Comparison of ENCODE assay signal across 9 mouse cellular contexts in genomic region chr1:53890380-53890779, GRCm38 (mm10).
DNase-seq lines count a peak whose midpoint lies in the region; ATAC-seq and TF ChIP-seq lines count a peak whose summit lies in the region.
"Had no signal": no experiment of that assay in that cellular context is flagged by ENCODE, and none has a peak within 500 bp of the region (broad histone marks: within the 10 kb centered on the region; RNA-seq: fewer than 3 reads in every experiment).

No protein-coding gene starts in this region.

- TF ChIP-seq CTCF in heart, adult 2 months (IDR thresholded peaks at IDR 0.05): peak; percentile 82

- no peaks in the 10 kb centered on the region; the same call in 1 of the 2 replicates for H3K36me3 ChIP-seq in heart, adult 2 months (ENCODE audit: control insufficient read depth, insufficient read depth, low read length)
- H3K36me3 ChIP-seq in midbrain, embryonic 14.5 days (ENCODE audit: control insufficient read depth, insufficient read depth, low read length): no peaks in the 10 kb centered on the region
- H3K36me3 ChIP-seq in midbrain, embryonic 11.5 days (ENCODE audit: control insufficient read depth, insufficient read depth, low read length): no peaks in the 10 kb centered on the region
- H3K36me3 ChIP-seq: midbrain, embryonic 12.5 days had no signal

- no peak for ATAC-seq in midbrain, embryonic 14.5 days (ENCODE audit: low FRiP score, low TSS enrichment)
- ATAC-seq in midbrain, embryonic 11.5 days (ENCODE audit: low FRiP score): no peak
- peak; percentile 59 for ATAC-seq in activated CD4-positive, CD25-positive, alpha-beta regulatory T cell, adult 4 months

- no peak overlapping the region for H3K4me3 ChIP-seq in heart, adult 2 months
- H3K4me3 ChIP-seq in midbrain, embryonic 14.5 days (replicated peaks; ENCODE audit: low read depth, low read length): no peak overlapping the region
- H3K4me3 ChIP-seq in midbrain, embryonic 11.5 days (ENCODE audit: low read depth, low read length): no peak overlapping the region
- H3K4me3 ChIP-seq: midbrain, embryonic 12.5 days had no signal

- no peaks in the 10 kb centered on the region for H3K9me3 ChIP-seq in midbrain, embryonic 14.5 days (ENCODE audit: control insufficient read depth, low read length)
- no peaks in the 10 kb centered on the region for H3K9me3 ChIP-seq in midbrain, embryonic 11.5 days (ENCODE audit: control insufficient read depth, low read length)
- H3K9me3 ChIP-seq: midbrain, embryonic 12.5 days had no signal

- WGBS in heart, adult 2 months: 39% methylated on average over 3 of the region's 3 CpGs
- WGBS in midbrain, embryonic 14.5 days: 46% methylated on average over 3 of the region's 3 CpGs
- 54% methylated on average over 3 of the region's 3 CpGs for WGBS in midbrain, embryonic 11.5 days

- H3K27me3 ChIP-seq in heart, adult 2 months (ENCODE audit: control insufficient read depth, insufficient read depth, low read length): no peaks in the 10 kb centered on the region
- H3K27me3 ChIP-seq in midbrain, embryonic 14.5 days (ENCODE audit: control insufficient read depth, insufficient read depth, low read length): no peaks in the 10 kb centered on the region
- H3K27me3 ChIP-seq in midbrain, embryonic 11.5 days (ENCODE audit: control insufficient read depth, insufficient read depth, low read length): no peaks in the 10 kb centered on the region
- H3K27me3 ChIP-seq: midbrain, embryonic 12.5 days had no signal

- H3K79me2 ChIP-seq in heart, adult 2 months (replicated peaks; ENCODE audit: control insufficient read depth, insufficient read depth, low read length): no peaks in the 10 kb centered on the region

- H3K4me1 ChIP-seq in heart, adult 2 months (ENCODE audit: control insufficient read depth, insufficient read depth, low read length): no peaks in the 10 kb centered on the region
- H3K4me1 ChIP-seq in midbrain, embryonic 14.5 days (ENCODE audit: control insufficient read depth, insufficient read depth, low read length): no peaks in the 10 kb centered on the region
- no peaks in the 10 kb centered on the region for H3K4me1 ChIP-seq in midbrain, embryonic 11.5 days (ENCODE audit: control insufficient read depth, insufficient read depth, low read length)
- H3K4me1 ChIP-seq: midbrain, embryonic 12.5 days had no signal

- no peak for TF ChIP-seq POLR2A in heart, adult 2 months (IDR thresholded peaks at IDR 0.05; ENCODE audit: insufficient read depth, low read depth, low read length)

- intact Hi-C loops in heart, adult 2 months (cut with DNase I): loop anchor here (2.0 to 5.0 kb wide), 2 partner anchors 123 to 174 kb away; no protein-coding TSS in a partner anchor
- intact Hi-C loops in heart, postnatal 36 days (cut with DNase I): no loop called here

- TF ChIP-seq EP300 in heart, adult 2 months (IDR thresholded peaks at IDR 0.05; ENCODE audit: insufficient read depth, low read depth, low read length): no peak

- H3K4me2 ChIP-seq in midbrain, embryonic 14.5 days (ENCODE audit: low read length): no peak overlapping the region
- no peak overlapping the region for H3K4me2 ChIP-seq in midbrain, embryonic 11.5 days
- H3K4me2 ChIP-seq: midbrain, embryonic 12.5 days had no signal

- H3K27ac ChIP-seq in heart, adult 2 months: no peak overlapping the region
- H3K27ac ChIP-seq in midbrain, embryonic 14.5 days (replicated peaks; ENCODE audit: low read depth, low read length): no peak overlapping the region
- H3K27ac ChIP-seq in midbrain, embryonic 11.5 days (ENCODE audit: low read depth, low read length): no peak overlapping the region
- H3K27ac ChIP-seq: midbrain, embryonic 12.5 days had no signal

- DNase-seq in heart, adult 2 months: no peak
- no peak for DNase-seq in heart, postnatal 36 days
- peak; percentile 35 for DNase-seq in midbrain, embryonic 14.5 days
- no peak for DNase-seq in midbrain, embryonic 11.5 days (ENCODE audit: low spot score, missing footprints)
- DNase-seq in naive thymus-derived CD4-positive, alpha-beta T cell, adult 2 months (ENCODE audit: low read depth): peak; percentile 69
- no peak for DNase-seq in adrenal gland, adult 8-10 months
- DNase-seq in spleen, adult 12 weeks (ENCODE audit: low spot score): no peak

- H3K9ac ChIP-seq in heart, adult 2 months (ENCODE audit: low read depth, low read length): no peak overlapping the region
- H3K9ac ChIP-seq in midbrain, embryonic 14.5 days (replicated peaks; ENCODE audit: low read length): no peak overlapping the region
- H3K9ac ChIP-seq in midbrain, embryonic 11.5 days (ENCODE audit: low read length): no peak overlapping the region
- H3K9ac ChIP-seq: midbrain, embryonic 12.5 days had no signal

Comparison
In these comparisons a context has a peak if more than half of its experiments do, and no peak if none do; other contexts are left out.
1. DNase-seq: peak in midbrain, embryonic 14.5 days (single experiment) and naive thymus-derived CD4-positive, alpha-beta T cell, adult 2 months (single experiment); none in heart, adult 2 months (0 of 2), heart, postnatal 36 days (0 of 2), midbrain, embryonic 11.5 days (single experiment), adrenal gland, adult 8-10 months (single experiment) and spleen, adult 12 weeks (single experiment).